Mouse (Mus musculus) megakaryocyte progenitor cell, adult 5-6 weeks (primary cell): Measurements from ENCODE around the gene Manba. TPM values are rescaled to one million over a fixed set of nuclear protein-coding genes. Genes with fewer than 3 reads are reported as not detected.
A peak's percentile ranks its signal among the peaks of the same experiment; 100 is the strongest.
"Not testable (repeated sequence)": the region's sequence is repeated elsewhere in the genome, so short reads cannot be mapped to it uniquely, and the experiment has no call there.

Experiments
- ATAC-seq: replicated peaks from 2 replicates; pipeline ENCODE4 v1.8.0; 2016; ENCODE audit warnings: mild to moderate bottlenecking, moderate TSS enrichment, inconsistent platforms; ENCODE audit not compliant: poor library complexity
- total RNA-seq, 2 experiments: library from RNA; stranded (forward) in 1 of 2; stranded (reverse) in 1 of 2; fragments of 157-497, 149-512 nt in 1 of 2; fragments of 200-1000 nt in 1 of 2; gene quantifications; 2 replicates each; pipeline versions ENCODE4 v1.2.3 to v1.2.4; 2015 to 2017

The Manba gene
- total RNA-seq, 2 experiments from 2014 or later, result 30.4 to 33.8 TPM

- ATAC-seq, result no peak
Measured at GRCm38 (mm10) chr3:135522618-135523355, 37.4 kb downstream of the Manba start.

GRCm38 (mm10) chr3:135524900-135525299, 39.5 kb downstream of the Manba start:
- not testable (repeated sequence) for ATAC-seq

DNA sequence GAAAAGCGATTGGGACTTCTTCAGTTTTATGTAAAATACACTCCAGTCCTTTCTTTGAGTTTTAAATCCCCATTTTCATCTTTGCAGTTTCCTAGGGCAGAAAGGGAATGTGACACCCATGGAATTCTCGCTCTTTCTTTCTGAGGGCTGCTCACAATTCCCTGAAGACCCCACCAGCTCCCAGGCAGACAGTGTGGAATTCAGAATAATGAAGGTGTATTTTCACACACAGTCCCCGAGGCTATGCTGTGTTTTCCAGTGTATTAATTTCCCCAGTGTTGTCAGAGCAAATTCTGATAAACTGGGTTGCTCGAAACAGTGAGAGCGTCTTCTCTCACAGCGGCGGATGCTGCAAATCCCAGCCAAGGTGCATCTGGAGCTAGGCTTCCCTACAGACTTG, 44.3 kb downstream of the Manba start:
- ATAC-seq, result no peak

- ATAC-seq, result no peak
Measured at GRCm38 (mm10) chr3:135531762-135532161, 46.4 kb downstream of the Manba start.

DNA sequence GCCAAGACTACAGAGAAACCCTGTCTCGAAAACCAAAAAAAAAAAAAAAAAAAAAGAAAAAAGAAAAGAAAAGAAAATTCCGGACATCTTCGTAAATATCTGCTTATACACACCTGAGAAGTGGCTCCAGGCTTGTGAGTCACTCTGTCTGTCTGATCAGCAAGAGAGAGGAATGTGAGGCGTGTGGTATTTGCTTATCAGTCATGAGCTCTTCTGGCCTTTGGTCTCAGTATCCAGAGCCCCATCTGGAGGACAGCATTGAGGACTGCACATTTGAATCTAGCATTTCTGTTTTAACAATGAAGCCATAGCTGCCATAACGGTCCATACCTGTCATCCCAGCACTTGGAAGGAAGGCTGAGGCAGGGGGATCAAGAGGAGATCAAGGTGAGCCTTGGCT, 48.7 kb downstream of the Manba start:
- peak; percentile 97 for ATAC-seq

DNA sequence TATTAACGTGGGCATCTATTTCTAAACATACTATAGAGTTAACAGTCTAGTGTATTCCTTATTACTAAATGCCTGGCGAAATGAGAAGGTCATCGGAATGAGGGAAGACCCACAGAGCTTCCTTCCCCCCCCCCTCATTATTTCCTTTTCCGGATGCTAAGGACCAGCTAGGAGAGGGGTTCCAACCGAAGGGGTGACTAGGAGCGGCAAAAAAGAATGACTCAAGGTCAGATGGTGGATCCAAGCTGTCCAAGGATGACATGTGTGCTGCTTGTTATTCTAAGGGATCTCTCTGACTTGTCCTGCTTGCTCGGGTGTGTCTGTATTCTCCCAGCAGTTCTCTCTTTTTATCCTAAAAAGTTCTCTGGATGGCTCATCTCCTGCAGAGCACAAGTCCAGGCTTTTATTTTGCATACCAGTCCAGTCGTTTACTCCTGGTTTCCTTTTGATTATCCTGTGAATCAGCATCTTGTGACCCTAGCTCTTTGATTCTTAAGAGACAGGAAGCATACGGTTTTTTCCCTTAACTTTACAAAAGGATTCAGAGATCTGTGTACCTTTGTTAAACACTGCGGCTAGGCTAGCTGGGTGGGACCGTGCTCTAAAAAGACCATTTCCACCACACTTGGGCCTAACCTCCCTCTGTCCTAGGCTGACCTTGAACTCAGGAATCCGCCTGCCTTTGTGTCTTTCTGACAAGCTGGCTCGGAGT, 61.0 kb downstream of the Manba start:
- no peak for ATAC-seq

DNA sequence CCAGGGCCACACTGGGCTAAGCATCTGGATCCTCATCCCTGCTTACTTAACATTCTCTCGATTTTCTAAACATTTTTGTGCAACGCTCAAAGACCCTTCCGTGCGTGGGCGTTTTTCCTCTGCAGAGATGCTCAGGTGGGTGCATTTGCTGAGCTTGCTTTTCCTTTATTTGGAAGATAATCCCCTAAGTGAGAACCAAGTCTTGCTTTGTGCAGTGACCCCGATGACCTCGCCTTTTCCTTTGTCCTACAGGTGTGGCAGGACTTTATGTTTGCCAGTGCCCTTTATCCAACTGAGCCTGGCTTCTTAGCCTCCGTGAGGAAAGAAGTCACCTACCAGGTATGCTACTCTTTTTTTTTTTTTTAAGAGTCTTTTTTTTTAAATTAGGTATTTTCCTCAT, 61.9 kb downstream of the Manba start:
- ATAC-seq, result no peak

- ATAC-seq, result no peak
Measured at GRCm38 (mm10) chr3:135552874-135553273, 67.5 kb downstream of the Manba start.

DNA sequence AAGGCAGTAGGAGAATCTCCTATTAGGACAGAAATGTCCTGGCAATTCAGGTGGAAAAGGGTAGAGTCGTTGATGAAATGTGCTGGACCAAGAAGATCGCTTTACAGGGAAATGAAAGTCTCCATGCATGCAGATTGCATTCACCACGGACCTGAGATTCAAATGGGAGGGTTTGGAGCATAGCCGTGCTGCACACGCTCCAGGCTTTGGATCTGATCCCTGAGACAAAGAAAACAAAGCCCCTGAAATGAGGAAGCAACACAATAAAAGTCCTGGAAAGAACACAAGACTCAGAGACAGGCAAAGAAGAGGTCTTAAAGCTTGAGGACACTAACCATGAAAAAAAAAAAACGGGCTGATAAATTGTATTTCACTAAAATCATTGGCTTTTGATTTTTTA, 69.8 kb downstream of the Manba start:
- ATAC-seq, result no peak

- peak; percentile 44; the same call in 1 of the 2 replicates for ATAC-seq
Measured at GRCm38 (mm10) chr3:135556052-135556587, 70.7 kb downstream of the Manba start.

GRCm38 (mm10) chr3:135556851-135557662, 71.6 kb downstream of the Manba start:
- ATAC-seq, result no peak

DNA sequence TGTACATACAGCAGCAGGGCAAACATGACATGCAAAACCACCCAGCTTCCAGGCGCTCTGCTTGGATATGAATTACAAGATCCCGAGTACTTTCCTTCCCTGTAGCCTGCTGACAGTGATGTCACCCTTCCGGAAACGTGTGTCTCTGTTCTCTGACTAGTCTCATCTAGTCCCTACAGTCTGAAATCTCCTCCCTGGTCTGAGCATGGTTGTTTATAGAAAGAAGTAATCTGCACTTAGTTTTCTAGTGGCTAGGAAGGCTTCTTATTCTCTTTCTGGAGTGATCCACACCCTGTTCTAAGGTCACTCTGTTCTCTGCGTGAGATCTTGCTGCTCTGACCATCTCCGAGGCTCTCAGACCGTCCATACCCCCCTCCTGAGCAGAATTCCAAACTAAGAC, 76.6 kb downstream of the Manba start:
- ATAC-seq, result no peak

GRCm38 (mm10) chr3:135563163-135563689, 77.8 kb downstream of the Manba start:
- no peak for ATAC-seq

DNA sequence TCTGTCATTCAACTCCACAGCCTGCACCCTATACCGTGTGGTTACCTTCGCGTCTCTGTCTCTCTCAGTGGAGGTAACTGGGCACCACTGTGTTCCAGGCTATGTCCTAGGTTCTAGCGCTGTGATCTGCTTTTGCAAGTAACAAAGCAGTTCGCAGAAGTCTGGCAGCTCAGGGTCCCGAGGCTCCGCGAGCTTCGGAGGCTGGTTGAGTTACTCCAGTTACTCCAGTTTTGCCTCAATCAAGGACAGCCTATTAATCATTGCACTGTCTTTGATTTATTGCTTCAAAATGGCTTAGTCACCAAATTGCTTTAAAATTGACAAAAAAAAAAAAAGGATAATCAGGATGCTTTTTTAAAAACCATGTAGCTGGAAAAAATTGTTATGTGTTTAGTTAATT, 79.3 kb downstream of the Manba start:
- ATAC-seq, result no peak

DNA sequence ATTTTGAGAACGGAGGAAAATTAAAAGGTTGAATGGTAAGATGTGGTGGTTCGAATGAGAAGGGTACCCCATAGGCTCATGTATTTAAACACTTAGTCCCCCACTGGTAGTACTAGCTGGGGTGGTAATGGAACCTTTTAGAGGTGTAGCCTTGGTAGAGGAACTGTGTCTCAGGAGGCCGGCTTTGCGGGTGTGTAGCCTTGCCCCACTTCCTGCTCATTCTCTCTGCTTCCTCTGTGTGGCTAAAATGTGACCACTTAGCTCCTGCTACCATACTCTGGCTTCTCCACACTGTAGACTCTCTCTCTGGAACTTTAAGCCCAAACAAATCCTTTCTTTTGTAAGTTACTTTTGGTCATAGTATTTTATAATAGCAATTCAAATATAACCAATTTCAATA, 79.9 kb downstream of the Manba start:
- peak; percentile 95 for ATAC-seq

DNA sequence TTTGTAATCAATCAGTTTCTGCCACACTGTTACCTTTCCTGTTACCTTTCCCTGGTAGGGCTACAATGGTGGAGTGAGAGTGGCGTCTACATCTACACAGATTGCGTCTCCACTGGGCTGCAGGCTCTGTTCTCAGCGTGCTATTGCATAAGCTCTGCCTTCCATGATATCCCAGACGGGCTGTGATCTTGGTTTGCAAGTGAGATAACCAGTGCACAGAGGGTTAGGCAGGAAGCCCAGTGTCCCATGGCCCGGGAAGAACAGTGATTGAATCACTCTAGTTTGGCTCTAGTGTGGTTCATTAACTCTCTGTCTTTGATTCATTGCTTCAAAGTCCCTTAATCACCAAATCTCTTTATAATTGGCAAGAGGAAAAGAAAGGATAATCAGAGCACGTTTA, 82.5 kb downstream of the Manba start:
- no peak for ATAC-seq

DNA sequence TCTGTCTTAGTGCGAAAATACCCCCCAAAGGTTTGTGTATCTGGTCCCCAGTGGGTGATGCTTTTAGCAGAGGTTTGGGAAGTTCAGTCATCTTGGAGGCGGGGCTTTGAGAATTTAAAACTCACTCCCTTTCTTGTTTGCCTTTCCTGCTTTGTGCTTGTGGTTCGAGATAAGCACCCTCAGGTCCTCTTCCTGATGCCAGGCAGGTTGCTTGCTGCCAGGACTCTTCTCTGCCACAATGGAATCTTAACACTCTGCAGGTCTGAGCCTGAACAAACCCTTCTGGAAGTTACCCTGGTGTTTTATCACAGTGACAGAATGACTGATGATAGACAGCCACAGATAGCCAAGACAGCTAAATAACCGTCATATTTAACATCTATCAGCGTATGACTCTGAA, 83.2 kb downstream of the Manba start:
- ATAC-seq, result peak; percentile 32

- no peak for ATAC-seq
Measured at GRCm38 (mm10) chr3:135571540-135571939, 86.1 kb downstream of the Manba start.

DNA sequence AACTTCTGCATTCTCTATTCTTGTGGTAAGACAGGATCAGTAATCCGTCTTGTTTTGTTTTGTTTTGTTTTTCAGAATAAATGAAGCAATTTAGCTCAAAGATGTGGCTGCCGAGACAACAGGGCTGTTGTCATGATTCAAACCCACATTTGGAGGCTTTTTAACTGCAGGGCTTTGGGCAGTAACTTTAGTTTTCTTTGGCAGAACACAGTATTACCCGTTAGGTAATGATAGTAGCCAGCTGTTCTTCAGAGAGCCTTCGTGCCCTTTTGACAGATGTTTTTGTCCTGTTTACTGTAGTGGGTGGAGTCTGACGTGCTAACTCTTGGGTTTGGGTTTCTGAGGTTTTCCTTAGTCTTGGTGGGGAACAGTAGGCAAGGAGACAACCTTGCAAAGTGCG, 87.6 kb downstream of the Manba start:
- 0 out of 2 replicates have a peak, but pooled peaks have one; percentile 2 for ATAC-seq

GRCm38 (mm10) chr3:135575126-135575525, 89.7 kb downstream of the Manba start:
- no peak for ATAC-seq

DNA sequence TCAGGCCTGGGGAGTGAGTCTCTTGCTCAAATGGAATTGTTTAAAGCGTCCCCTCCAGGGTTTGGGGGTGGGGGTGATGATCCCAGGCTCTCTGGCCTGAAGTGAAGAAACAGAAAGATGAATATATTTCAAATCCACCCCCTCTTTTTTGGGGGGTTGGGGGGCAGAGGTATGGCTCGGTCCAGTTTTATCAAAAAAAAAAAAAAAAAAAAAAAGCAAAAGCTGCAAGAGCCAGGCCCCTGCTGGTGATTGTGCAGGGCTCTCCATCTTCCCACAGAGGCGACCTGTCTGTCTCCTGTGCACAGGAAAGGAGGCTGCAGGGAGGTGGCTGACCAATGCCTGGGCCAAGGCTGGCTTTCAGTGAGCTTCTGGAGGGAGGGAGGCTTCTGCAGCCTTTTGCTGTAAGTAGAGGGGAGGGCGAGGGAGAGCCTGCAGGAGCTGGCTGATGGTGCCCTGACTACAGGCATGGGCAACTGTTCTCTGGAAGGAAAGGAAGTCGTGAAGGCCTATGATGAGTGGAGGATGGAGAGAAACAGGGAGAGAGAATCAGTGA, 93.3 kb downstream of the Manba start:
- no peak for ATAC-seq
